Mouse (Mus musculus): ENCODE results near the gene Lrrc71.

GRCm38 (mm10) chr3:87743927-87744326 lies 4.5 kb downstream of the Lrrc71 start:
- no peak for TF ChIP-seq CTCF (conservative IDR thresholded peaks at IDR 0.05 in 1 of 2, IDR thresholded peaks at IDR 0.05 in 1 of 2; ENCODE audit: low read depth in 2 of 2, low read length in 2 of 2)
- no peak for TF ChIP-seq MEF2A (IDR thresholded peaks at IDR 0.05; ENCODE audit: borderline replicate concordance, low read depth, low read length)
- TF ChIP-seq POLR2A (IDR thresholded peaks at IDR 0.05; ENCODE audit: low read depth, low read length) = no peak
- TF ChIP-seq UBTF (IDR thresholded peaks at IDR 0.05; ENCODE audit: low read depth, low read length) = no peak
